Mouse (Mus musculus): ENCODE results near the gene Nat14. TPM values are rescaled to one million over a fixed set of nuclear protein-coding genes. Genes with fewer than 3 reads are reported as not detected.

Nat14 gene
- polyA plus RNA-seq, 1 experiment from 2014 or later, result 8.0 TPM

GRCm38 (mm10) chr7:4972321-4973047 is 50.7 kb downstream of the Nat14 start:
- Histone ChIP-seq H3K36me3 (ENCODE audit: control insufficient read depth, insufficient read depth, low read length) (no peaks in the 10 kb centered on the region), H3K27me3 (ENCODE audit: control insufficient read depth, insufficient read depth, low read length) (no peaks in the 10 kb centered on the region), H3K27ac (ENCODE audit: low read depth, low read length) (no peak overlapping the region), H3K9ac (ENCODE audit: low read length) (no peak overlapping the region), H3K4me1 (ENCODE audit: control insufficient read depth, insufficient read depth, low read length) (no peaks in the 10 kb centered on the region), H3K4me3 (ENCODE audit: low read depth, low read length) (no peak overlapping the region), H3K9me3 (ENCODE audit: control insufficient read depth, low read length) (peaks cover 4% of the 10 kb centered on the region; the same call in 1 of the 2 replicates), H3K4me2 (no peak overlapping the region)
- DNase-seq (ENCODE audit: low spot score, missing footprints), result no peak
- no peak for ATAC-seq (ENCODE audit: low FRiP score)
- WGBS, result 82% methylated on average over 18 of the region's 18 CpGs

Other genes starting within 250 kb of the Nat14 start
- 111 and 113 TPM in 2 replicates for gene Hspbp1, start 237.0 kb upstream of the Nat14 start, polyA plus RNA-seq (2014; fragmentation: Nextera tagmentation; extraction: Ambion mirVana)
- gene Brsk1, start 231.4 kb upstream of the Nat14 start, polyA plus RNA-seq (2014; fragmentation: Nextera tagmentation; extraction: Ambion mirVana), result 2.3 and 3.2 TPM in 2 replicates
- not detected in 2 replicates for gene Tmem150b, start 196.8 kb upstream of the Nat14 start, polyA plus RNA-seq (2014; fragmentation: Nextera tagmentation; extraction: Ambion mirVana)
- gene Kmt5c, start 181.9 kb upstream of the Nat14 start, polyA plus RNA-seq (2014; fragmentation: Nextera tagmentation; extraction: Ambion mirVana), result 65.4 and 71.5 TPM in 2 replicates
- 34.5 and 36.6 TPM in 2 replicates for gene Cox6b2, start 168.9 kb upstream of the Nat14 start, polyA plus RNA-seq (2014; fragmentation: Nextera tagmentation; extraction: Ambion mirVana)
- gene Fam71e2, start 150.7 kb upstream of the Nat14 start, polyA plus RNA-seq (2014; fragmentation: Nextera tagmentation; extraction: Ambion mirVana), result not detected in 2 replicates
- 0.07 TPM in 1 of 2 replicates, not detected in the other for gene Il11, start 139.2 kb upstream of the Nat14 start, polyA plus RNA-seq (2014; fragmentation: Nextera tagmentation; extraction: Ambion mirVana)
- not detected in 2 replicates for gene Tmem190, start 139.1 kb upstream of the Nat14 start, polyA plus RNA-seq (2014; fragmentation: Nextera tagmentation; extraction: Ambion mirVana)
- gene Tmem238, start 132.4 kb upstream of the Nat14 start, polyA plus RNA-seq (2014; fragmentation: Nextera tagmentation; extraction: Ambion mirVana), result 1.3 and 1.4 TPM in 2 replicates
- gene Rpl28, start 129.2 kb upstream of the Nat14 start, polyA plus RNA-seq (2014; fragmentation: Nextera tagmentation; extraction: Ambion mirVana), result 203 and 211 TPM in 2 replicates
- gene Ube2s, start 109.4 kb upstream of the Nat14 start, polyA plus RNA-seq (2014; fragmentation: Nextera tagmentation; extraction: Ambion mirVana), result 392 and 412 TPM in 2 replicates
- gene Shisa7, start 77.3 kb upstream of the Nat14 start, polyA plus RNA-seq (2014; fragmentation: Nextera tagmentation; extraction: Ambion mirVana), result 1.9 and 2.4 TPM in 2 replicates
- 2.6 and 4.6 TPM in 2 replicates for gene Isoc2b, start 51.8 kb upstream of the Nat14 start, polyA plus RNA-seq (2014; fragmentation: Nextera tagmentation; extraction: Ambion mirVana)
- gene Isoc2a, start 44.9 kb upstream of the Nat14 start, polyA plus RNA-seq (2014; fragmentation: Nextera tagmentation; extraction: Ambion mirVana), result 0.63 and 0.78 TPM in 2 replicates
- 0.12 TPM in 1 of 2 replicates, not detected in the other for gene Gm36210, start 15.5 kb upstream of the Nat14 start, polyA plus RNA-seq (2014; fragmentation: Nextera tagmentation; extraction: Ambion mirVana)
- 3.5 and 3.8 TPM in 2 replicates for gene Zfp628, start 6.8 kb upstream of the Nat14 start, polyA plus RNA-seq (2014; fragmentation: Nextera tagmentation; extraction: Ambion mirVana)
- 1.0 and 1.6 TPM in 2 replicates for gene Ssc5d, start 3.8 kb downstream of the Nat14 start, polyA plus RNA-seq (2014; fragmentation: Nextera tagmentation; extraction: Ambion mirVana)
- not detected in 2 replicates for gene Sbk2, start 42.4 kb downstream of the Nat14 start, polyA plus RNA-seq (2014; fragmentation: Nextera tagmentation; extraction: Ambion mirVana)
- gene Sbk3, start 49.1 kb downstream of the Nat14 start, polyA plus RNA-seq (2014; fragmentation: Nextera tagmentation; extraction: Ambion mirVana), result not detected in 2 replicates
- gene Zfp579, start 74.1 kb downstream of the Nat14 start, polyA plus RNA-seq (2014; fragmentation: Nextera tagmentation; extraction: Ambion mirVana), result 41.1 and 41.7 TPM in 2 replicates
- gene Zfp524, start 92.4 kb downstream of the Nat14 start, polyA plus RNA-seq (2014; fragmentation: Nextera tagmentation; extraction: Ambion mirVana), result 7.6 and 9.2 TPM in 2 replicates
- gene Fiz1, start 92.7 kb downstream of the Nat14 start, polyA plus RNA-seq (2014; fragmentation: Nextera tagmentation; extraction: Ambion mirVana), result 42.4 and 49.4 TPM in 2 replicates
- 0.34 TPM in 1 of 2 replicates, not detected in the other for gene Gm44973, start 93.5 kb downstream of the Nat14 start, polyA plus RNA-seq (2014; fragmentation: Nextera tagmentation; extraction: Ambion mirVana)
- 4.8 and 5.1 TPM in 2 replicates for gene Zfp865, start 98.3 kb downstream of the Nat14 start, polyA plus RNA-seq (2014; fragmentation: Nextera tagmentation; extraction: Ambion mirVana)
- 4.0 and 5.0 TPM in 2 replicates for gene Ccdc106, start 98.5 kb downstream of the Nat14 start, polyA plus RNA-seq (2014; fragmentation: Nextera tagmentation; extraction: Ambion mirVana)
- 0.33 TPM in 1 of 2 replicates, not detected in the other for gene 4632433K11Rik, start 112.1 kb downstream of the Nat14 start, polyA plus RNA-seq (2014; fragmentation: Nextera tagmentation; extraction: Ambion mirVana)
- 3.3 and 3.6 TPM in 2 replicates for gene Zfp784, start 116.4 kb downstream of the Nat14 start, polyA plus RNA-seq (2014; fragmentation: Nextera tagmentation; extraction: Ambion mirVana)
- 34.1 and 47.6 TPM in 2 replicates for gene Zfp580, start 129.5 kb downstream of the Nat14 start, polyA plus RNA-seq (2014; fragmentation: Nextera tagmentation; extraction: Ambion mirVana)
- 151 and 159 TPM in 2 replicates for gene U2af2, start 140.1 kb downstream of the Nat14 start, polyA plus RNA-seq (2014; fragmentation: Nextera tagmentation; extraction: Ambion mirVana)
- 47.8 and 56.2 TPM in 2 replicates for gene Epn1, start 158.2 kb downstream of the Nat14 start, polyA plus RNA-seq (2014; fragmentation: Nextera tagmentation; extraction: Ambion mirVana)
- gene Rfpl4, start 194.9 kb downstream of the Nat14 start, polyA plus RNA-seq (2014; fragmentation: Nextera tagmentation; extraction: Ambion mirVana), result not detected in 2 replicates
- gene Rasl2-9, start 203.9 kb downstream of the Nat14 start, polyA plus RNA-seq (2014; fragmentation: Nextera tagmentation; extraction: Ambion mirVana), result 0.19 and 0.47 TPM in 2 replicates
- not detected in 2 replicates for gene Vmn1r55, start 227.6 kb downstream of the Nat14 start, polyA plus RNA-seq (2014; fragmentation: Nextera tagmentation; extraction: Ambion mirVana)